Mouse (Mus musculus) R1 (cell line): ENCODE results near the gene Dner.

Experiments used
- DNase-seq: peaks from one replicate; pipeline ENCODE4 v3.0.0-alpha.2; 2018; ENCODE audit warnings: low read depth, low spot score

Dner gene

DNA sequence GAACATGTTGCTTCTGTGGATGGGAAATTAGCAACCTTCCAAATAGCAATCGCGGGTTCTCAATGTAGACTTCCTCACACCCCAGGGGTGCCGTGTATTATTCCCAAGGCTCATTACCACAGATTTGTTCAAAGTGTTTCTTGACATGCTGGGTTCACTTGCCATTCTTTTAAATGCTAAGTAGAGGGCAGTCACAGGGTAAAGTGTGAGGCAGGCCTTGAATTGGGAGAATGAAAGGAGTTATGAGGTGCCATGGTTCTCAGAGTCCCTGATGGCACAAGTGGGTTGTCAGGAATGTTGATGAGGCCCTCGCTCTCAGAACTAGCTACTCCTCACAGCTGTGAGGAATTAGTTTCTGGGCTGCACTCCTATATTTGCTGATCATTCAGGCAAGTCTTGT, 160.0 kb downstream of the Dner start:
- DNase-seq: no peak

DNA sequence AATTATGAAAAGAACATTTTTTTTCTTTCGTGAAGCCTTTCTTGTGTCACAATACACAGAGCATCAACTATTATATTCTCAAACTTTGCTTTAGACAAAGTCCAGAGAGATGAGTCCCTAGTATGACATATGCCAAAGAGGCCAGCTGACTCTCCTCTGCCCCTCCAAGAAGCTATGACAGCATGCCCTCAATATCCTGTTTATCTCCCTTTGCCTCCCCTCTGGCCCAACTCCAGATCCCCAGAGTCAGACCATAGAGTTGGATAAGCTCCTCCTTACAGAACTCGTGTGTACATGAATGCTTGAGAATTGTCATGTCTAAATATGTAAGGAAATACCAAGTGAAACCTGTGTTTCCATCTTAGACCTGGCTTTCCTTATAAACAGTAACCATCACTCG, 170.5 kb downstream of the Dner start:
- no peak for DNase-seq

- no peak for DNase-seq
Observed at GRCm38 (mm10) chr1:84524413-84524812, 171.6 kb downstream of the Dner start.

DNA sequence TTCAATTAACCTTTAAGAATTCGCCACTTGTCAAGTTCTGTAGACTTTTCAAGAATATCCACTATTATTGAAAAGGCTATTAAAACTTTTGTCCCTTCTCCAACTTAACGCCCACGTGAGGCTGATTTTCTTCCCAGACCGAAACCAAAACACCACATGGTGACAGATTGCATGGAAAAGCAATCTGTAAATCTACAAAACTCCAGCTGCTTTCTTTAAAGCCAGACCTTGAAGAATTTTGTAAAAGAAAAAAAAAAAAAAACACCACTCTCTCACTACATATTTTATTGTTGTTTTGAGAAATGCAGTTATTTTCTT, 173.1 kb downstream of the Dner start:
- no peak for DNase-seq

- peak; percentile 13 for DNase-seq
Observed at GRCm38 (mm10) chr1:84522256-84522962, 173.6 kb downstream of the Dner start.

- DNase-seq: no peak
Observed at GRCm38 (mm10) chr1:84518347-84518746, 177.7 kb downstream of the Dner start.

- DNase-seq: no peak
Observed at GRCm38 (mm10) chr1:84513201-84513600, 182.8 kb downstream of the Dner start.

GRCm38 (mm10) chr1:84508510-84508909, 187.5 kb downstream of the Dner start:
- no peak for DNase-seq

- no peak for DNase-seq
Observed at GRCm38 (mm10) chr1:84507568-84507967, 188.5 kb downstream of the Dner start.

DNA sequence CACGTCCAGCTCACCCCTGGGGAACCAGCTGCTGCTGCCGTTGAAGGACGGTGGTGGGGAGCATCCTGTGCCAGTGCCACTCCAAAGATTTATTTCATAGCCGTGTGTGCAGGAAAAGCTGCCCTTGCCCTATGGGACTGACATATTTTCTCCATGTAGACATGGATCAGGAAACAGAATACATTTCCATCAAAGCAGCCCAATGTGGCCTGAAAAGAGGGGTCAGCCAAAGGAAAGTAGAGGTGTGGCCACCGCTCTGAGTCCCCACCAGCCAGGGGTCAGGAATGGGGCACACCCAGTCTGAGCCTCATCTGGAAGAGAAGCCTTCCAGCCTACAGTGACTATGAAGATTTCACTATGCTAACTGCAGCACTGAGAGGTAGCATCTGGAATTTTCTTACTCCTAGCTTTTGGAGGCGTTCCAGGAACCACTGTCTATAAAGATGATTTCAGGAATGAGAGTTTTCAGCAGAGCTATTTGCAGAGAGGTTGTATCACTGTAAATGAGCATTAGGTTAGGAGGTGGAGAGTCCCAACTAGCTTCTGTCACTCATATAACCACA, 189.0 kb downstream of the Dner start:
- DNase-seq: no peak

DNA sequence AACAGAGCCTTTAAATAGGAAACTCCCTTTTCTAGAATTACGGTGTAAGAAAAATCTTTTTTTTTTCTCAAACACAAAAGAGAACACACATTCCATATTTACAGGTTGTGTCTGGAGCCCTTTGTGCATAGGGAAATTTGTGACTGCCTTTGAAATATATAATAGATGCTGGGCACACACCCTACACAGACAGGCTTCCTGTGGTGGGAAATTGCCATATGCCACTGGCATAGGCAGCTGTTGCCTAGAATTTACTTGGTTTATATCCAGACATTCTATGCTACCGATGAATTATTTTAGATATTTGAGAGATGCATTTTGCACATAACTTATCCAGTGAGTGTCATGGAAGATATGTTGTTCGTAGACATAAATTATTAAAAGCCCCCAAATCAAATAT, 195.3 kb downstream of the Dner start:
- no peak for DNase-seq

GRCm38 (mm10) chr1:84491732-84492131, 204.3 kb downstream of the Dner start:
- no peak for DNase-seq

- DNase-seq: no peak
Observed at GRCm38 (mm10) chr1:84488546-84488945, 207.5 kb downstream of the Dner start.

GRCm38 (mm10) chr1:84485066-84485465, 211.0 kb downstream of the Dner start:
- DNase-seq: no peak

DNA sequence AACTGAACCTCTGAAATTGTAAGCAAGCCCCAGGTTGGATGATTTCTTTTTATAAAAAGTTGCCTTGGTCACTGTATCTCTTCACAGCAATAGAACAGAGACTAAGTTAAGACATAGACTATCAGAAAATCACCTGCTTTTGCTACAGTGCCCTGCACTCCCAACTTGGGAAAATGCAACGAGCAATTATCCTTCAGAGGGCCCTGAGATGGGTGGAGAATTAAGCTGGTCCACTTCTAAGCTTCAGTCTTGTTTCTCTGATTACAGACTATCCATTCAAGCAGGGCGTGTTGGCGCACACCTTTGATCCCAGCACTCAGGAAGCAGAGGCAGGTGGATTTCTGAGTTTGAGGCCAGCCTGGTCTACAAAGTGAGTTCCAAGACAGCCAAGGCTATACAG, 211.4 kb downstream of the Dner start:
- no peak for DNase-seq

DNA sequence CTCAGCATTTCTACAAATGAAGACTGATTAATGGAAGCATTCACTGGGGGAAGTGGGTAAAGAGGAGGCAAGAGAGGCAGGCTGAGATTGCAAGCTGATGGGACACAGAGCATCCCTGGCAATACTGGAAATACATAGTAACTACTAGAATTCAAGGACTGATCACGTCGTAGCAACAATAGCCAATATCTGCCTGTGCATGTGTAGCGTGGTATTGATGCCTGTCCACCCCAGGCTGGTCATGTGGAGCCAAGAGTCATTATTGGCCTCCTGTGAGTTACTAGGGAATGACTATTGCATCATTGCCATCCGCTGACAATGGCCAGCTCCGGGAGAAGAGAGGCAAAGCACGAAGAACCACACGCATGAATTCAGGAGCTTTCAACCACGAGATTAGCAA, 216.0 kb downstream of the Dner start:
- DNase-seq: no peak

GRCm38 (mm10) chr1:84474274-84474673, 221.7 kb downstream of the Dner start:
- no peak for DNase-seq

DNA sequence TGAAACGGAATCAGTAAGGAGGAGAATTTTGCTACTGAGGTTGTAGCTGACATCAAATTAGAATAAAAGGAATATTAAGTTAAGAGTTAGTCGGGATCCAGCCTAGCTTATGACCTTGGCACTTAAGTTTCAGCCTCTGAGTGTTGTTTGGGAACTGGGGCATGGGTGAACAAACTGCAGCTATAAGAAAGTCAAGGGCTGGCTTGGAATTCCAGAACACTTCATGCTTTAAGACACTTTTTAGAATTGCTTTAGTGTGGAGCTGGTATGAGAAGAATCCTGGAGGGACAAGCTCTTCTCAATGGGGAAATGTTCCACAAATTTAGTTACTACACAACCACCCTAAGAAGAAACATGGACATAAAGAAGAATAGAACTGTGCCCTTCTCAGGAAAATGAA, 223.8 kb downstream of the Dner start:
- no peak for DNase-seq

- peak; percentile 63 for DNase-seq
Observed at GRCm38 (mm10) chr1:84470342-84470741, 225.7 kb downstream of the Dner start.

DNA sequence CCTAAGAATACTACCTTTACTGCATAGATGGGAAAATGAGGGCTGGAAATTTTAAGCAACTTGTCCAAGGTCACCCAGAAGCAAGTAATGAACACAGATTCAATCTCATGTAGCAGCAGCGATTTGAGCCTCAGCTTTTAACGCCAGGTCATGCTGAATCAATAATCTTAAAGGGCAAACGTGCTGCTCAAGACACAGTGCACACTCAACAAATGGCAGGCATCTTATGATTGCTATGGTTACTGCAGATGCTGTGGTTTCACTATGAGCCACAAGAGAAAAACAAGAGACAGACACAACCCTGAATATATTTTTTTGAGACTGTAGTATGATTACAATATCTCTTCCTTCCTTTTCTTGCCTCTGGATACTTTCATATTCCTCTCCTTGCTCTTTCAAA, 228.4 kb downstream of the Dner start:
- no peak for DNase-seq

- DNase-seq: no peak
Observed at GRCm38 (mm10) chr1:84464761-84465160, 231.3 kb downstream of the Dner start.

GRCm38 (mm10) chr1:84463976-84464662, 231.9 kb downstream of the Dner start:
- no peak for DNase-seq

DNA sequence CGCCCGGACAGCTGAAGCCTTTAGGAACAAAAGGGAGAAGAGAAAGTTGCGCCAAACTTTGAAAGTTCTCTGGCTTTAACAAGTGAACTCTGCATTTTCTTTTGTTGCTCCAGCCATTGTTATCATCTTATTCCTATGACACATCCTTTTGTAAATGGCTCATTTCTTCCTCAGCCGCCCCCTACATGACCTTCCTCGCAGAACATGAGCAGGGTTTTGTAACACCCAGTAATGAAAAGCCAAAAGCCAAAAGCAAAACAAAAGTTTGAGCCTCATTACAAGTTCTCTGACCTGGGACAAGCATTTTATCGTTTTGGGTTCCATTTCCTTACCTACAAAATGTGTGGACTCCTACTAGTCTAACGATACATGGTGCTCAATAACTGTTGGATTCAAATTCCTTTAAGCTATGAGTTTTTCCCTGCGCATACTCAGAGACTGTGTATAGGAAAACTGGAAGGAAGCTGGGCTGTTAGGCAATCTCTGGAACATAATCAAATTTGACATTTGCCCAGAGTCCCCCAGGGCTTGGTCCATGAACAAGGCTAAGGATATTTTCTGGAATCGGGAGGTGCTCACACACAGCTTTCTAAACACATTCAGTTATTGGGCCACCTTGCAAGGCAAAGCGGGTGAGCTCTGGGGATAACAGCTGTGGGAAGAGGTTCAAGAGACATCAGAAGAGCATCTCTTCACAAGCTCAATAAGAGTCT, 246.3 kb downstream of the Dner start:
- peak; percentile 27 for DNase-seq
